Mouse (Mus musculus) intestine, embryonic 16.5 days (tissue): ENCODE measurements around the gene Hpse2. TPM values are rescaled to one million over a fixed set of nuclear protein-coding genes. Genes with fewer than 3 reads are reported as not detected.
A peak's percentile ranks its signal among the peaks of the same experiment; 100 is the strongest.

Experiments
- ATAC-seq: fragments of 200-750 bp; cut with Nextera tagmentation; 2 replicates; pipeline ENCODE4 v1.8.0; 2017; ENCODE audit warnings: moderate TSS enrichment, moderate library complexity
- H3K27ac ChIP-seq: fragments of 300-500 bp; sonication (generic); 2 replicates; pipeline ENCODE4 v1.5.1; 2014; ENCODE audit warnings: mild to moderate bottlenecking, low read length
- H3K27me3 ChIP-seq: fragments of 300-500 bp; sonication (generic); replicated peaks from 2 replicates; pipeline ENCODE4 v1.6.1; 2014; ENCODE audit warnings: low read length, control low read depth, mixed read lengths; ENCODE audit not compliant: control insufficient read depth, insufficient read depth
- H3K36me3 ChIP-seq: fragments of 300-500 bp; sonication (generic); 2 replicates; pipeline ENCODE4 v1.6.1; 2014; ENCODE audit warnings: low read length, control low read depth; ENCODE audit not compliant: control insufficient read depth, insufficient read depth
- H3K4me1 ChIP-seq: fragments of 300-500 bp; sonication (generic); 2 replicates; pipeline ENCODE4 v1.6.1; 2014; ENCODE audit warnings: low read length, control low read depth, mixed read lengths; ENCODE audit not compliant: control insufficient read depth, insufficient read depth
- H3K4me2 ChIP-seq: fragments of 300-500 bp; sonication (generic); 2 replicates; pipeline ENCODE4 v1.6.1; 2014; ENCODE audit warnings: low read depth, low read length, control low read depth
- H3K4me3 ChIP-seq: fragments of 300-500 bp; sonication (generic); 2 replicates; pipeline ENCODE4 v1.5.1; 2014; ENCODE audit warnings: mild to moderate bottlenecking, low read length
- H3K9ac ChIP-seq: fragments of 300-500 bp; sonication (generic); 2 replicates; pipeline ENCODE4 v1.6.1; 2014; ENCODE audit warnings: low read depth, low read length
- H3K9me3 ChIP-seq: fragments of 300-500 bp; sonication (generic); 2 replicates; pipeline ENCODE4 v1.6.1; 2016; ENCODE audit warnings: low read length, control low read depth; ENCODE audit not compliant: control insufficient read depth
- WGBS: fragments of 180-500 bp; shearing (Covaris S2); extraction: QIAGEN DNeasy Blood & Tissue Kit; methylation state at CpG from one replicate; pipeline ENCODE4 v1.1.7; 2014; 5-methylcytosine and 5-hydroxymethylcytosine counted together
- polyA plus RNA-seq: library from polyadenylated mRNA; unstranded; fragments of >200 nt; fragmentation: Nextera tagmentation; extraction: Ambion mirVana; gene quantifications from 2 replicates; pipeline ENCODE4 v1.2.1, GENCODE M21; 2015

Hpse2 gene
- 14.1 and 14.2 TPM in 2 replicates for polyA plus RNA-seq

DNA sequence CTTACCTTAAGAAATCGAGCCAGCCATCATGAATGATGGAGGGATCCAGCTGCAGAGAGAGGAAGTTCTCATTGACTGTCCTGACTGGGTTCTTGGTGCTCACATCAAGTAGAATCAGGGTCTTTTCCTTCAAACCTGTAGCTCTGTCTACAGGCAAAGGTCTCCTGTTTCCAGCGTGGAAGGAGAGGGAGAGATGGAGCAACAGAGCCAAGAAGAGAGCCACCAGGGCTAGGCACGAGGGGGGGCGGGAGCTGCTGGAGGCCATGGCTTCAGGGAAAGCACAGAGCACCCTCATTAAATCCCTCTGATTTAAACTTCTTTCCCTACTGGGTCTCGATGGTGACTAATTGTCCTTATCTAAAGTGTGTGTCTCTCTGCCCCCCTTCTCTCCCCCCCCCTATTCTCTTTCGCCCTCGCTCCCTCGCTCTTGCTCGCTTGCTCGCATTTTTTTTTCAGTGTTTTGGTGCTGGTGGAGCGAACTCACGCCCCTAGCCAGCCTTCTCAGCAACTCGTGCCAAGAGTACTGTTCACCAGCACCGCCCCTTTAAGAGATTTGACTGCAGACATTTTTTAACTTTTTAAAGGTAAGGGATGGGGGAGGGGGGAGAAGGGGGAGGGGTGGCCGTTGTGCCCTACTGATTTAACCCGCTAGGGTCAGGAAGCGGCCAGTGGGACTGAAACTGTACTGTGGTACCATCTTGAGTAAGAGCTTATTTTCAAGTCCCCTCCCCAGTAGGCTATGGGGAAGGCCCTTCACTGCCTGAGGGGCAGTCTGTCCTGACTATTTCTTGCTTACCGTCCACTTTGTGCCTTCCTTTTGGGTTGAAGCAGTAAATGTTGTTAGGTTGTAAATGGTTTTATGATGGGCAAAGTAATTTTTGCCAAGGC, at the start of gene Hpse2:
TSS of gene Hpse2 (minus strand) at position 339 of the 888 bp plus-strand sequence.
- H3K36me3 ChIP-seq = no peaks in the 10 kb centered on the region
- H3K9me3 ChIP-seq = no peaks in the 10 kb centered on the region
- H3K4me3 ChIP-seq = peak within 1 kb of the TSS; percentile 52
- H3K9ac ChIP-seq = peak within 1 kb of the TSS; percentile 71
- H3K4me1 ChIP-seq = peaks cover 4% of the 10 kb centered on the region; the same call in 1 of the 2 replicates
- H3K4me2 ChIP-seq = peak within 1 kb of the TSS; percentile 56
- H3K27me3 ChIP-seq = peaks cover 25% of the 10 kb centered on the region
- WGBS = 3% methylated on average over 18 of the region's 18 CpGs
- peak within 1 kb of the TSS; percentile 65 for H3K27ac ChIP-seq
- 0 out of 2 replicates have a peak, but pooled peaks have one; percentile 28 for ATAC-seq

DNA sequence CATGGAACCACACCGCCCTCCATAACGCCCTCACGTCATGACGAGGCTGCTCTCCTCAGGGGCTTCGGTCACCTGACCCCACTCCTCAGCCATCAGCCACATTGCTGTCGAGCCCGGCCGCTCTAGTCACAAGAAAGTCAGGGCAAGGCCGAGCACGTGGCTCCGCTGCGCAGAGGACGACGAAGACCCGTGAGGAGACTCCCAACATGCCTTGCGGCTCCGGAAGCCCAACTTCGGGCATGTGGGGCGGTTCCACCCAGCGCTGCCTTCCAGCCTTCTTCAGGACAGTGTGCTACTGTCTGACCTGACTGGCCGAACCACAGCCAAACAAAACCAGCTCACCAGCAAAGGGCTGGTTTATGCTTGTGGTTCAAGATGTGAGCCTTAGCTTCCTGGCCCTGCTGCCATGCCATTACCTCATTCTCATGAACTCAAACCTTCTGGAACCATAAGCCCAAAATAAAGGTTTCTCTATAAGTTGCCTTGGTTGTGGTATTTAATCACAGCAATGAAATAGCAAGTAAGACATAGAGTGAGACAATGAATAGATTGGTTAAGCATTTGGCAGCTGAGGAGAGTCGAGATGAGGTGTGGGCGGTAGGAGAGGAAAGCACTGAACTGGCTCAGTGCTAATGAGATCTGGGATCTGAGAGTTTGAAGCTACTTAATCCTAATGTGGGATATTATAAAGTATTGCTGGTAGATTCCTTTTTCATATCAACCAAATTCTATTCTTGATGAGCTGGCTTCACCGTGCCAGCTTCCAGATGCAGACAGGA, 39.5 kb upstream of the Hpse2 start:
- ATAC-seq = no peak
- Histone ChIP-seq H3K4me3 (no peak overlapping the region), H3K27ac (no peak overlapping the region), H3K36me3 (no peaks in the 10 kb centered on the region), H3K4me2 (no peak overlapping the region), H3K9me3 (no peaks in the 10 kb centered on the region), H3K9ac (no peak overlapping the region), H3K4me1 (no peaks in the 10 kb centered on the region), H3K27me3 (0 out of 2 replicates have a peak, but pooled peaks cover 4% of the 10 kb centered on the region)
- WGBS = 85% methylated on average over 24 of the region's 24 CpGs

DNA sequence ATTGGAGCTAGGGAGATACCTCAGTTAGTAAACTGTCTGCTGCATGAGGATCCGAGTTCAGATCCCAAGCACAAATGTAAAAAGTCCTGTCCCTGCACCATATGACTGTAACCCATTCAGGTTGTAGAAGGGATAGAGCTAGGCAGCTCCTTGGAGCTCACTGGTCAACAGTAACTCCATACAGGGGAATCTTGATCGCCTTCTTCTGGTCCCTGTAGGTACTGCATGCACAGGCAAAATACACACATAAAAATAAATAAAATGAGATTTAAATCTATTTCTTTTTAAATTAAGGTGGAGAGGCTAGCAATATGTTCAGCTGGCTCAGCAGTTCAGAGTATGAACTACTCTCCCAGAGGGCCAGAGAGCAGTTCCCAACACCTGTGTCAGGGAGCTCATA, 35.9 kb upstream of the Hpse2 start:
- Histone ChIP-seq H3K4me1 (no peaks in the 10 kb centered on the region), H3K27me3 (0 out of 2 replicates have a peak, but pooled peaks cover under 1% of the 10 kb centered on the region), H3K9me3 (no peaks in the 10 kb centered on the region), H3K4me3 (no peak overlapping the region), H3K4me2 (no peak overlapping the region), H3K9ac (no peak overlapping the region), H3K27ac (no peak overlapping the region), H3K36me3 (no peaks in the 10 kb centered on the region)
- WGBS = 72% methylated on average over 2 of the region's 2 CpGs
- ATAC-seq = no peak

DNA sequence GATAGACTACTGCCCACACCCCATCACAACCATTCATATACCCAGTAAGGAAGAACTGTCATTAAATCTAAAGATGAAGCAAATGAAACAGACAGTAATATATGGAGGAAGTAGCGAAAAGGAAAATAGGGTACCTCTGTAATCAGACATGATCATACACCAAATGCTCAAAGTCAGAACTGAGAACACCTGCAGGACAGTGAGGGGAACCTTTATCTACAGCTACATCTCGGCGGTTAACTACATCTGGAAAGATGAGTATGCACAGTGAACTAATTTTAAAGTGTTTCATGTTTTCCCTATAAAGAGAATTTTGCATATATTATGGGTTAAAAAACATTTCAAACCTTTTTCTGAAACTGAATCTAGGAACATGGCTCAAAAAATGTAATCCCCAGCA, 32.4 kb upstream of the Hpse2 start:
- H3K27me3 ChIP-seq = no peaks in the 10 kb centered on the region
- H3K4me2 ChIP-seq = no peak overlapping the region
- no peak overlapping the region for H3K9ac ChIP-seq
- no peak overlapping the region for H3K4me3 ChIP-seq
- no peaks in the 10 kb centered on the region for H3K9me3 ChIP-seq
- H3K36me3 ChIP-seq = no peaks in the 10 kb centered on the region
- no peak for ATAC-seq
- H3K4me1 ChIP-seq = no peaks in the 10 kb centered on the region
- no peak overlapping the region for H3K27ac ChIP-seq
- WGBS = 81% methylated on average over 3 of the region's 3 CpGs

DNA sequence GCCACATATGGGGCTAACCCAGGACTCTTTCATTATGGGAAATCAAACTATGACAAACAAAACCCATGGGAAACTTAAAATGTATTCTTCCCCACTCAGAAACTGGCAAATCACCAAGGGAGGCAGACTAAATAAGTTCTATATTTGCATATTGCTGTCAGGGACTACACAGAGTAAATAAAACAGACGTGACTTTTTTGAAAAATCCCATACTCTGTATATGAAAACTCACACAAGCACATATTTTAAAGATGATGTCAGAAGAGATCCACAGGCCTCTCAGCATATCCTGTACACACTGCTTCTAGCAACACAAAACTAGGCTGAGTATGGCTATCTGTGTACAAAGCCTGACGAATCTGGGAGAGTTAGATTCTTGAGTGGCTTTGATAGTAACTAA, 27.4 kb upstream of the Hpse2 start:
- ATAC-seq = peak; percentile 73
- Histone ChIP-seq H3K27me3 (no peaks in the 10 kb centered on the region), H3K4me2 (no peak overlapping the region), H3K36me3 (no peaks in the 10 kb centered on the region), H3K4me1 (no peaks in the 10 kb centered on the region), H3K4me3 (no peak overlapping the region), H3K9me3 (no peaks in the 10 kb centered on the region), H3K9ac (no peak overlapping the region), H3K27ac (no peak overlapping the region; the same call in 1 of the 2 replicates)
- 38% methylated on average over 2 of the region's 2 CpGs for WGBS

DNA sequence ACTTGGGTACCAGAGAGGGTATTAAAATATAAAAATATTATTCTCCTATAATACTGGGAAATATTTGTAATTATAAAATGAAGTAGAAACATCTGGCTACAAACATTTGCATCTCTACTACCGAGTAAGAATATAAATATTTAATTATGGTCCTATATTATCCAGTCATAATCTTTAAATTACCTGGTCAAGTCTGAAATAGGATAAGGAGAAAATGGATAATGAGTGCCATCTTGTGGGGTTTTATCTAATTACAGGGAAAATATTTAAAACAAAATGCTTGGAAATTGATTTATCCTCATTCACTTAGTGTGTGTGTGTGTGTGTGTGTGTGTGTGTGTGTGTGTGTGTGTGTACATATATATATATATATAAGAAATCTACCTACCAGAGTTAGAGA, 19.0 kb upstream of the Hpse2 start:
- no peaks in the 10 kb centered on the region for H3K27me3 ChIP-seq
- WGBS = 10% methylated on average over 1 of the region's 1 CpGs
- H3K9me3 ChIP-seq = no peaks in the 10 kb centered on the region
- H3K27ac ChIP-seq = no peak overlapping the region
- H3K9ac ChIP-seq = no peak overlapping the region
- H3K4me3 ChIP-seq = no peak overlapping the region
- H3K4me2 ChIP-seq = no peak overlapping the region
- ATAC-seq = no peak
- H3K36me3 ChIP-seq = no peaks in the 10 kb centered on the region
- no peaks in the 10 kb centered on the region for H3K4me1 ChIP-seq

DNA sequence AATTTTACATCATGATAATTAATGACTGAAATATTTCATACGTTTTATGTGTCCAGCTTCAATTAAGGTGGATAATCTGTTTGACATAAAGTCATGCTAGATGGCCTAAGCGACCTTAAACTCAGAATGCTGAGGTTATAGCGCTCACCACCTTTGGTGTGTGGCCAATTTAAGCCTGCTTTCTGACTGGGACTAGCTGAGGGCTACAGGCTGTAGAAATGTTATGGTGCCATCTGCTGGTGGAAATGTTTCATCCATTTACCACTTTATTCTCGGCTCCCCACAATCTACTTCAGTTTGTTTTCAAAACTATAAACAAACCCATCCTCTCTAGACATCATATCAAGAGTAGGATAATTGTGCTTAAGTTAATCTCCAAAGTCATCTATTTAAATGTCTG, 8.2 kb upstream of the Hpse2 start:
- Histone ChIP-seq H3K27me3 (no peaks in the 10 kb centered on the region), H3K4me2 (no peak overlapping the region), H3K4me3 (no peak overlapping the region), H3K36me3 (no peaks in the 10 kb centered on the region), H3K4me1 (no peaks in the 10 kb centered on the region), H3K9ac (no peak overlapping the region), H3K27ac (no peak overlapping the region), H3K9me3 (no peaks in the 10 kb centered on the region)
- ATAC-seq = no peak
- WGBS = 3% methylated on average over 4 of the region's 4 CpGs

DNA sequence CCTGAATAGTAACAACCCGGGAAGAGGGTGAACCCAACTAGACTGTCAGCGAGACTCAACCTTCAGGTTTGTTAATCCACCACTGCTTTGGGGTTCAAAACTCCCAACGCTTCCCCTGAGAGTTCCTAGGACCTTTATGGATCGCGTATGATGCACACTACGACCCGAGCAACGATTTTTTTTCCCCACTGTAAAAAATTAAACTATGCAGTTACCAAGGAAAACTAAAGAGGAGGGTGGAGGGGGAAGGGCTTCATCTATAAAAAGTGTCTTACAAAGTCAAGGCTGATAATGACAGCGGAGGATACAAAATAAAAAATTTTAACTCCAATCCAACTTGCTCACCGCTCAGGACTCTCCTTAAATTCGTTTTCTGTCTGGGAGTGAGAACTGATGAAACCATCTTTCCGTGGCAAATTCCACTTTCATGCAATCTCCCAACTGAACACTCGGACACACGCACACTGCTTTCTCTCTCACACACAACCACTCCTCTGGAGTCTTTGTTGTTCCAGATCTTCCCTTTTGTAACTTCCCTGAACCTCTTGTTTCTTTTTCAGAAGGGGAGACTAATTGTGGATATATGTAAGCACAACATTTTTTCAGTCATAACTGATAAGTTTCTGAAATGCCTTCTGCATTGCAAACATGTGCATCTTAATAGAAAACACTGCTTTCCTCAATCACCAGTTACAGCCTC, 934 bp downstream of the Hpse2 start:
- peak overlapping the region; percentile 56 for H3K4me2 ChIP-seq
- H3K9me3 ChIP-seq = no peaks in the 10 kb centered on the region
- ATAC-seq = no peak
- WGBS = 3% methylated on average over 14 of the region's 14 CpGs
- peak overlapping the region; percentile 52 for H3K4me3 ChIP-seq
- H3K9ac ChIP-seq = peak overlapping the region; percentile 71
- peaks cover 4% of the 10 kb centered on the region; the same call in 1 of the 2 replicates for H3K4me1 ChIP-seq
- H3K36me3 ChIP-seq = no peaks in the 10 kb centered on the region
- peaks cover 25% of the 10 kb centered on the region for H3K27me3 ChIP-seq
- H3K27ac ChIP-seq = peak overlapping the region; percentile 65
